Mouse (Mus musculus): ENCODE measurements around the gene Zbtb22. TPM values are rescaled to one million over a fixed set of nuclear protein-coding genes. Genes with fewer than 3 reads are reported as not detected.
A peak's percentile ranks its signal among the peaks of the same experiment; 100 is the strongest.
"Not testable (repeated sequence)": the region's sequence is repeated elsewhere in the genome, so short reads cannot be mapped to it uniquely, and the experiment has no call there.

Zbtb22 gene
- total RNA-seq, 2 experiments from 2014 or later: 20.3 to 23.3 TPM

- no peak for DNase-seq (ENCODE audit: low spot score in 2 of 2)
Observed at GRCm38 (mm10) chr17:33940981-33941380, 25.3 kb downstream of the Zbtb22 start.

GRCm38 (mm10) chr17:33941381-33941780 is 25.7 kb downstream of the Zbtb22 start:
- no peak for DNase-seq (ENCODE audit: low spot score in 2 of 2)

GRCm38 (mm10) chr17:33943454-33943853 is 27.8 kb downstream of the Zbtb22 start:
- no peak for DNase-seq (ENCODE audit: low spot score in 2 of 2)

- DNase-seq (ENCODE audit: low spot score in 2 of 2): no peak
Observed at GRCm38 (mm10) chr17:33947430-33948089, 31.9 kb downstream of the Zbtb22 start.

- DNase-seq (ENCODE audit: low spot score in 2 of 2): peak in 1 of 2 experiments; percentile 21
Observed at GRCm38 (mm10) chr17:33948090-33948904, 32.6 kb downstream of the Zbtb22 start.

GRCm38 (mm10) chr17:33948905-33949537 is 33.3 kb downstream of the Zbtb22 start:
- DNase-seq (ENCODE audit: low spot score in 2 of 2): peak in 1 of 2 experiments; percentile 22

GRCm38 (mm10) chr17:33950131-33950625 is 34.5 kb downstream of the Zbtb22 start:
- peak in 1 of 2 experiments; percentile 22 for DNase-seq (ENCODE audit: low spot score in 2 of 2)

GRCm38 (mm10) chr17:33951021-33951946 is 35.6 kb downstream of the Zbtb22 start, which contains the start of gene B3galt4:
Gene B3galt4, minus strand, starts transcription at chr17:33951488.
- peak; percentile 64 to 66 for DNase-seq (ENCODE audit: low spot score in 2 of 2)

GRCm38 (mm10) chr17:33952015-33952414 is 36.3 kb downstream of the Zbtb22 start:
- DNase-seq (ENCODE audit: low spot score in 2 of 2): not testable (repeated sequence)

- no peak for DNase-seq (ENCODE audit: low spot score in 2 of 2)
Observed at GRCm38 (mm10) chr17:33952879-33953278, 37.2 kb downstream of the Zbtb22 start.

GRCm38 (mm10) chr17:33953310-33953709 is 37.6 kb downstream of the Zbtb22 start:
- DNase-seq (ENCODE audit: low spot score in 2 of 2): no peak

GRCm38 (mm10) chr17:33953961-33954565 is 38.4 kb downstream of the Zbtb22 start:
- DNase-seq (ENCODE audit: low spot score in 2 of 2): no peak

- DNase-seq (ENCODE audit: low spot score in 2 of 2): peak in 1 of 2 experiments; percentile 56
Observed at GRCm38 (mm10) chr17:33954646-33955554, 39.2 kb downstream of the Zbtb22 start.

GRCm38 (mm10) chr17:33955555-33956214 is 40.0 kb downstream of the Zbtb22 start, which contains the start of the genes Vps52 and Rps18:
Gene Vps52, plus strand, starts transcription at chr17:33955812.
Gene Rps18, minus strand, starts transcription at chr17:33956001.
- DNase-seq (ENCODE audit: low spot score in 2 of 2): peak; percentile 92 to 95

GRCm38 (mm10) chr17:33956336-33956735 is 40.6 kb downstream of the Zbtb22 start:
- DNase-seq (ENCODE audit: low spot score in 2 of 2): no peak

- DNase-seq (ENCODE audit: low spot score in 2 of 2): no peak
Observed at GRCm38 (mm10) chr17:33957493-33957892, 41.8 kb downstream of the Zbtb22 start.

GRCm38 (mm10) chr17:33958451-33958850 is 42.7 kb downstream of the Zbtb22 start:
- no peak for DNase-seq (ENCODE audit: low spot score in 2 of 2)

GRCm38 (mm10) chr17:33959135-33959534 is 43.4 kb downstream of the Zbtb22 start:
- no peak for DNase-seq (ENCODE audit: low spot score in 2 of 2)
